Mouse (Mus musculus) layer of hippocampus, adult 8-10 months (tissue): Measurements from ENCODE around the gene Gpc5. TPM values are rescaled to one million over a fixed set of nuclear protein-coding genes. Genes with fewer than 3 reads are reported as not detected.

Source experiments
- DNase-seq, 2 experiments: peaks; one replicate each; pipeline ENCODE4 v3.0.0; 2022; ENCODE audit warnings: low spot score in 2 of 2
- total RNA-seq, 4 experiments: library from RNA; stranded (reverse); gene quantifications; 2 replicates each; pipeline ENCODE4 v1.2.4; 2022

Gpc5 gene
- total RNA-seq, 4 experiments from 2014 or later = 33.3 to 43.9 (median 38.7) TPM

GRCm38 (mm10) chr14:115106326-115106725 lies 14.3 kb downstream of the Gpc5 start:
- DNase-seq = no peak

GRCm38 (mm10) chr14:115107467-115107866 lies 15.5 kb downstream of the Gpc5 start:
- DNase-seq = no peak

- no peak for DNase-seq
These were observed 26.6 kb downstream of the Gpc5 start for GRCm38 (mm10) chr14:115118626-115119025.

- no peak for DNase-seq
These were observed 56.8 kb downstream of the Gpc5 start for GRCm38 (mm10) chr14:115148821-115149220.

- no peak for DNase-seq
These were observed 64.6 kb downstream of the Gpc5 start for GRCm38 (mm10) chr14:115156597-115156996.

- DNase-seq = no peak
These were observed 85.4 kb downstream of the Gpc5 start for GRCm38 (mm10) chr14:115177322-115177836.

GRCm38 (mm10) chr14:115179925-115180324 lies 87.9 kb downstream of the Gpc5 start:
- no peak for DNase-seq

GRCm38 (mm10) chr14:115188256-115188655 lies 96.2 kb downstream of the Gpc5 start:
- no peak for DNase-seq

GRCm38 (mm10) chr14:115228075-115228474 lies 136.1 kb downstream of the Gpc5 start:
- DNase-seq = no peak

- no peak for DNase-seq
These were observed 144.4 kb downstream of the Gpc5 start for GRCm38 (mm10) chr14:115236387-115236786.

GRCm38 (mm10) chr14:115240621-115241373 lies 148.8 kb downstream of the Gpc5 start:
- DNase-seq = no peak

- no peak for DNase-seq
These were observed 158.5 kb downstream of the Gpc5 start for GRCm38 (mm10) chr14:115250537-115250936.

- no peak for DNase-seq
These were observed 159.8 kb downstream of the Gpc5 start for GRCm38 (mm10) chr14:115251791-115252190.

GRCm38 (mm10) chr14:115253155-115253554 lies 161.1 kb downstream of the Gpc5 start:
- no peak for DNase-seq

GRCm38 (mm10) chr14:115253685-115254084 lies 161.7 kb downstream of the Gpc5 start:
- DNase-seq = no peak

- no peak for DNase-seq
These were observed 177.8 kb downstream of the Gpc5 start for GRCm38 (mm10) chr14:115269703-115270402.

GRCm38 (mm10) chr14:115270445-115270844 lies 178.4 kb downstream of the Gpc5 start:
- DNase-seq = no peak

GRCm38 (mm10) chr14:115282782-115283181 lies 190.8 kb downstream of the Gpc5 start:
- DNase-seq = no peak

- no peak for DNase-seq
These were observed 232.2 kb downstream of the Gpc5 start for GRCm38 (mm10) chr14:115324247-115324646.

- DNase-seq = no peak
These were observed 234.4 kb downstream of the Gpc5 start for GRCm38 (mm10) chr14:115326426-115326825.

GRCm38 (mm10) chr14:115339084-115339483 lies 247.1 kb downstream of the Gpc5 start:
- no peak for DNase-seq

- DNase-seq = no peak
These were observed 250.6 kb downstream of the Gpc5 start for GRCm38 (mm10) chr14:115342597-115342996.

- no peak for DNase-seq
These were observed 257.4 kb downstream of the Gpc5 start for GRCm38 (mm10) chr14:115349448-115349847.
